Mouse (Mus musculus) right cerebral cortex, postnatal 25 days (tissue): Measurements from ENCODE around the gene Vmn1r20.
"Not testable (repeated sequence)": the region's sequence is repeated elsewhere in the genome, so short reads cannot be mapped to it uniquely, and the experiment has no call there.

Experiments used
- DNase-seq: peaks from one replicate; pipeline ENCODE4 v3.0.0; 2022

The Vmn1r20 gene

GRCm38 (mm10) chr6:57428630-57429029 is at the start of gene Vmn1r20:
Vmn1r20 (plus strand) TSS chr6:57428930.
- no peak for DNase-seq

GRCm38 (mm10) chr6:57395683-57396082 is 33.0 kb upstream of the Vmn1r20 start, which contains the start of gene Vmn1r18:
Vmn1r18 (minus strand) TSS chr6:57395783.
- DNase-seq, result no peak

GRCm38 (mm10) chr6:57403480-57403879 is 25.2 kb upstream of the Vmn1r20 start, which contains the start of gene Vmn1r19:
Vmn1r19 (plus strand) TSS chr6:57403780.
- DNase-seq, result not testable (repeated sequence)

- DNase-seq, result no peak
Measured at GRCm38 (mm10) chr6:57431196-57431595, 2.5 kb downstream of the Vmn1r20 start.

GRCm38 (mm10) chr6:57468161-57468560 is 39.4 kb downstream of the Vmn1r20 start:
- not testable (repeated sequence) for DNase-seq
